Mouse (Mus musculus) heart, embryonic 10.5 days (tissue): ENCODE data around the gene Prf1. TPM values are rescaled to one million over a fixed set of nuclear protein-coding genes. Genes with fewer than 3 reads are reported as not detected.
A peak's percentile ranks its signal among the peaks of the same experiment; 100 is the strongest.

Experiments used
- DNase-seq: peaks from one replicate; pipeline ENCODE4 v3.0.0-alpha.2; 2017; ENCODE audit warnings: low spot score
- H3K27ac ChIP-seq: fragments of 300-500 bp; sonication (generic); 2 replicates; pipeline ENCODE4 v1.5.1; 2016; ENCODE audit warnings: mild to moderate bottlenecking
- H3K27me3 ChIP-seq: fragments of 300-500 bp; sonication (generic); 2 replicates; pipeline ENCODE4 v1.6.1; 2016; ENCODE audit warnings: mild to moderate bottlenecking; ENCODE audit not compliant: poor library complexity, insufficient read depth, severe bottlenecking
- H3K36me3 ChIP-seq: fragments of 300-500 bp; sonication (generic); 2 replicates; pipeline ENCODE4 v1.6.1; 2016; ENCODE audit warnings: mild to moderate bottlenecking, moderate library complexity
- H3K4me1 ChIP-seq: fragments of 300-500 bp; sonication (generic); 2 replicates; pipeline ENCODE4 v1.6.1; 2016; ENCODE audit warnings: mild to moderate bottlenecking
- H3K4me3 ChIP-seq: fragments of 300-500 bp; sonication (generic); 2 replicates; pipeline ENCODE4 v1.5.1; 2016; ENCODE audit warnings: mild to moderate bottlenecking, moderate library complexity
- H3K9me3 ChIP-seq: fragments of 300-500 bp; sonication (generic); 2 replicates; pipeline ENCODE4 v1.6.1; 2016; ENCODE audit warnings: mild to moderate bottlenecking, moderate library complexity
- WGBS: fragments of 180-500 bp; shearing (Covaris S2); methylation state at CpG from one replicate; pipeline ENCODE4 v1.1.7; 2016; 5-methylcytosine and 5-hydroxymethylcytosine counted together
- polyA plus RNA-seq: library from polyadenylated mRNA; unstranded; fragments of >200 nt; fragmentation: Nextera tagmentation; extraction: Ambion mirVana; gene quantifications from 2 replicates; pipeline ENCODE4 v1.2.1, GENCODE M21; 2016

The Prf1 gene
- polyA plus RNA-seq, 1 experiment from 2014 or later, result not detected

DNA sequence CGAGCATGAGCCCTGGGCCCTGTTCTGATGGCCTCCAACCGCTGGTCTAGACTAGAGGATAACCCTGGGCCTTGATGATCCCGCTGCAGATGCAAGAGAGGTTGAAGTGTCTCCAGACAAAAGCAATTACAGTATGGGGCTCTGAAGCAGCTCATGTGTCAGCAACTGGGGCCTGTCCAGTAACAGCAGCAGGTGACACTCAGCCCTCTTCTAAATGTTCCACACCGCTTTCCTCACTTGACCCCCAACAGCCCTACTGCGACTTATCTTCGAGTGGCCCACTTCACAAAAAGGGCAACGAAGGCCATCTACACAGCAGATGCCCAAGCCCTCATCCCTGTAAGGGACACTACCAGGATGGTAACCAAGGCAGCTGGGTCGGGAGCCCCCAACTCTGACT lies 47.5 kb downstream of the Prf1 start:
- Histone ChIP-seq H3K9me3 (peaks cover 12% of the 10 kb centered on the region), H3K36me3 (peaks cover 72% of the 10 kb centered on the region), H3K4me1 (peaks cover 52% of the 10 kb centered on the region), H3K27ac (no peak overlapping the region), H3K4me3 (no peak overlapping the region), H3K27me3 (peaks cover 61% of the 10 kb centered on the region)
- 37% methylated on average over 8 of the region's 8 CpGs for WGBS
- peak; percentile 85 for DNase-seq

- Histone ChIP-seq H3K4me3 (peak overlapping the region; percentile 24), H3K36me3 (peaks cover 75% of the 10 kb centered on the region), H3K9me3 (peaks cover 12% of the 10 kb centered on the region), H3K4me1 (peaks cover 46% of the 10 kb centered on the region), H3K27ac (peak overlapping the region; percentile 59), H3K27me3 (peaks cover 71% of the 10 kb centered on the region)
- no peak for DNase-seq
- 11% methylated on average over 10 of the region's 10 CpGs for WGBS
Measured at GRCm38 (mm10) chr10:61346374-61346773, 48.7 kb downstream of the Prf1 start.

- Histone ChIP-seq H3K4me1 (peaks cover 24% of the 10 kb centered on the region), H3K9me3 (peaks cover 9% of the 10 kb centered on the region), H3K27me3 (peaks cover 48% of the 10 kb centered on the region), H3K27ac (no peak overlapping the region), H3K36me3 (peaks cover 86% of the 10 kb centered on the region), H3K4me3 (no peak overlapping the region)
- 82% methylated on average over 4 of the region's 4 CpGs for WGBS
- DNase-seq, result no peak
Measured at GRCm38 (mm10) chr10:61351216-61351615, 53.6 kb downstream of the Prf1 start.

Other genes with a start within 250 kb of the Prf1 start
- 63.1 and 69.7 TPM in 2 replicates for gene Pcbd1, start 208.5 kb upstream of the Prf1 start, polyA plus RNA-seq
- 34.6 and 41.7 TPM in 2 replicates for gene Sgpl1, start 150.1 kb upstream of the Prf1 start, polyA plus RNA-seq
- not detected in 2 replicates for gene Tbata, start 125.9 kb upstream of the Prf1 start, polyA plus RNA-seq
- 0.74 and 0.90 TPM in 2 replicates for gene Adamts14, start 24.4 kb upstream of the Prf1 start, polyA plus RNA-seq
- 34.2 and 40.8 TPM in 2 replicates for gene Pald1, start 85.7 kb downstream of the Prf1 start, polyA plus RNA-seq
- 0.28 TPM in 1 of 2 replicates, not detected in the other for gene Nodal, start 120.1 kb downstream of the Prf1 start, polyA plus RNA-seq
- 51.2 and 53.1 TPM in 2 replicates for gene Eif4ebp2, start 154.8 kb downstream of the Prf1 start, polyA plus RNA-seq
- 10.5 and 14.0 TPM in 2 replicates for gene Lrrc20, start 178.0 kb downstream of the Prf1 start, polyA plus RNA-seq